Mouse (Mus musculus): ENCODE results near the gene Madcam1. TPM values are rescaled to one million over a fixed set of nuclear protein-coding genes. Genes with fewer than 3 reads are reported as not detected.

Gene Madcam1
- polyA plus RNA-seq, 1 experiment: not detected

DNA sequence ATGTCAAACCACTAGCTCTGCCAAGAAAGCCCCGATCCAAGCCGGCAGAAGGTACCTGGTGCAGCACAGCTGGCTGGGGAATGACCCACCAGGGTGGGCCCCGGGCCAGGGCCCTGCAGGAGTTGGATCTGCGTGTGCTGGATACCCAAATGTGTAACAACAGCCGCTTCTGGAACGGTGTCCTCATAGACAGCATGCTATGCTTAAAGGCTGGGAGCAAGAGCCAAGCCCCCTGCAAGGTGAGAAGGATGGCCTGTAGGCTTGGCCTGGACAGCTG, 30.0 kb downstream of the Madcam1 start:
- TF ChIP-seq GATA1 (IDR thresholded peaks at IDR 0.05; ENCODE audit: low read length): no peak

DNA sequence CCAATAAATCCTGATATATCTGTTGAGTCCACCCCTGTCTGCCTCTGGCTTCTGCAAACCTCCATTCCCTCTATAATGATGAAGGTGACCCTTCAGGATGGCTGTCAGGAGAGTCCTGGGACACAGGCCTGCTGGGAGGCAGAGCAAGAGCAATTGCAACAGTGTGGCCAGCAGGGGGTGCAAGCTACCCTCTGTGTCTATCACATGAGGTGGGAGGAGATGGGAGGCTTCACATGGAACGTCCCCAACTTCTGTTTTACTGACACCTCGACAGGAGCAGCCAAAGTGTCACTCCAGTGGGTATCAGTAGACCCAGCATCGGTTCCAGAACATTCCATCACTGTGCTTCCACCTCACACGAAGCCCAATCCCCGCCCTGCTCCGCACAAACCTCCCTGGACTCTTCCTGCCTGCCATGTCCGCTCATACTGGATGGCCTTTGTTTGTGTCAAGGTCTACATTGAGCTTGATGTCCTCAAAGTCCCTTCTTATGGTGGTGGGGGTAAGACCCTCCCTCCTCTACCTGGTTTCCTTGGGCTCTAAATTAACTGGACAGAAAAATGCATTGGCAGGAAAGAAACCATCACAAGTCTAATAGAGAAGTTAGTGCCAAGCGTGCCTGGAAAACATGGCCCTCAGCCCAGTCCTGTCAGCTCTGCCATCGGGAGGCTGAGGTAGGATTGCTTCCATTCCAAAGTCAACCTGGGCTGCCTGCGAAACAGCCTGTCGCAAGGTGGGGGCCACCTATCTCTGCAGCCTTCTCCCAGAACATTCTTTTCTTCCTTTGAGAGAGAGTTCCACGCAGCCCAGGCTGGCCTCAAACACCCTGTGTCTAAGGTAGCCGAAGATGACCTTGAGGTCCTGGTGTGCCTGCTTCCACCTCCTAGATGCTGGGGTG, 31.1 kb downstream of the Madcam1 start:
- no peak for TF ChIP-seq GATA1 (IDR thresholded peaks at IDR 0.05; ENCODE audit: low read length)

DNA sequence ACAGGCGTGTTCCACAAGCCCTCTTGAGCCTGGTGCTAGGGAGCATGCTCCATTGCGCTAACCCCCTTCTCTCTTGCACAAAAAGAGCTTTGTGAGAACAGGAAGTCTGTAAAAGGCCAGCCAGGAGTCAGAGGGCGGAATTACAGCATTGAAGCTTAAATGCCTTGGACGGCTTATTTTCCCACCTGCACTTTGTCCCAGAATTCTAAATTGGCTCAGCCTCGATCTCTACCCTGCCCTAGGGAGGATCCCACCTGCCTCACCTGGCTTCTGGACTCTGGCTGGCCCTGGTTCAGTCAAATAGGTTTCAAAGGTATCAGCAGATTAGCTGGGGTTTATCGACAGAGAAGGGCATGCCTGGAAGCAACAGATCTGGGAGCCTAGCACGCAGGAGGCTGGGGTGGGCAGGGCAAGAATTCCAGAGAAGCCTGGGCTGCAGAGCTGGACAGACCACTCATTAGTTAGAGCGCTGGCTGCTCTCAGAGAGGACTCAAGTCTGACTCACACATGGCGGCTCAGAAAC, 31.8 kb downstream of the Madcam1 start:
- no peak for TF ChIP-seq GATA1 (IDR thresholded peaks at IDR 0.05; ENCODE audit: low read length)

DNA sequence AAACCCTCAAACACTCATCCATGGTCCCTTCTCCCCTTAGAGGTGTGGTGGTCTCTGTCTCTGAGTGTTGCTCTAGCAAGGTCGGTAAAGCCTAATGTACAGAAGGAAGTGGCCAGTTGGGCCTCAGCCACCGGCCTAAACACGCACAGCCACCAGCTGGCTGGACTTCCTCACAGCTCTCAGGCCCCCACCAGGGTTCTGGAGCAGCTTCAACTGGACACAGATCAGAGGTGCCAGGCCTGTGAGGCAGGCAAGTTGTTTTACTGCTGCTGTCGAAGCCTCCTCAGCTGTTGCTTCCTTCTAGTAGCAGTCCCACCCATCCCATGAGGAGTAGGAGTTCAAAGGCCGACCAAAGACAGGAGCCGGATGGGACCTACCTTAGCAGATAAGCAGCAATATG, 33.6 kb downstream of the Madcam1 start:
- no peak for TF ChIP-seq GATA1 (IDR thresholded peaks at IDR 0.05; ENCODE audit: low read length)

DNA sequence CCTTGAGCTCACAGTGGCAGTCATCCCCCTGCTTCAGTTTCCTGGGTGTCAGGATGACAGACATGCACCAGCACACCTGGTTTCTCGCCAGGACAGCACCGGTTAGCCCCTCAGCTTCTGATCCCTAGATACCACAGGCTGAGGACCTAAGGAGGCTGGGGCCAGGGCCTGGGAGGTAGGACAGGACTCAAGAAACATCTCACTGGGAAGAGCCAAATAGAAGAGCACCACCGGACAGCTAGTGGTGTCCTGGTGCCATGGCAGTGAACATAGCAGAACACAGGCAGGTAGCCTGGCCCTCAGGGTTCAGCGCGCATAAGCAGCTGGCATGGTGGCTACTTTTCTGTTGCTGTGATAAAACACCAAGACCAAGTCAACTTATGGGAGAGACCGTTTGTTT, 34.1 kb downstream of the Madcam1 start:
- no peak for TF ChIP-seq GATA1 (IDR thresholded peaks at IDR 0.05; ENCODE audit: low read length)

DNA sequence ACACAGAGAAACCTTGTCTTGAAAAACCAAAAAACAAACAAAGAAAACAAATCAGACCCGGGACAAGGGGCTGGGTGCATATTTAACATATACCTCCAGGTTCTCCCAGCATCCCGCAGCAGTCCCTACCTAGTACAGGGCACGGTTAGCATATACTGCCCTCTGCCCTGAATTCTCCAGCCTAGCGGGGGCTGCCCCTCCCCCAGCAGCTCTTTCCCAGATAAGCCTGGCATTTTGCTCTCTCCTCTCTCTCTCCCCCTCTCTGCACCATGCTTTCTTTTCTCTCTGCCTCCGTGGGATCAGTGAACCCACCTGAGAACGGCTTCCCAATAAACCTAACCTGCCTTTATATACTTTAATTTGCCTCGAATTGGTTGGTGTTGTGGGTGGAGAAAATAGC, 36.3 kb downstream of the Madcam1 start:
- no peak for TF ChIP-seq GATA1 (IDR thresholded peaks at IDR 0.05; ENCODE audit: low read length)

DNA sequence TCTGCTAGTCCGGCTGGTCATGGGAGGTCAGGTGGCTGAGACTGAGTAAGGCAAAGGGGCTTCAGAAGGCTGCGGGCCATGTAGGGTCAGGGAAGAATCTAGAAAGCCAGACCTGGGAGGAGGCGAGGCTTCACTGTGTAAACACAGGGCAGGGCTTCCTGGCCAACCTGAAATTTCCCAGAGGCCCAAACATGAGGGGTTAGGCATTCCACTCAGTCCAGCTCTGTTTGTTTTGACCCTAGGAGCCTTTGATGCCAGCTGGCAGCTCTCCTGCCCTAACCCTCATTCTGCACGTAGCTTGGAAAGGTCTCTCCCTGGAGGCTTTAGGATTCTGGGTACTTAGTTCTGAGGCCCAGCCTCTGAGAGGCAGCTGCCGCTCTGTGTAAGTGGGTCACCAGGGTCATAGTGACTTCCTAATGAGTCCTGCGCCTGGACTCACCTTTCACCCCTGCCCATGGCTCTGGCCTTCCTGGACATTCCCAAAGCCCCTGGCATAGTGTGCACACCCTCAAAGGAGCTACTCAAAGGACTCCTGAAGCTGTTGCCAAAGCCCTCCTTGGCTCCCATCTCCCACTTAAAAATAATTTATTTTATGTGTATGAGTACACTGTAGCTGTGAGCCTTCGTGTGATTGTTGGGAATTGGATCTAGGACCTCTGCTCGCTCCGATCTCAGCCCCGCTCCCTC, 37.2 kb downstream of the Madcam1 start:
- TF ChIP-seq GATA1 (IDR thresholded peaks at IDR 0.05; ENCODE audit: low read length): no peak

DNA sequence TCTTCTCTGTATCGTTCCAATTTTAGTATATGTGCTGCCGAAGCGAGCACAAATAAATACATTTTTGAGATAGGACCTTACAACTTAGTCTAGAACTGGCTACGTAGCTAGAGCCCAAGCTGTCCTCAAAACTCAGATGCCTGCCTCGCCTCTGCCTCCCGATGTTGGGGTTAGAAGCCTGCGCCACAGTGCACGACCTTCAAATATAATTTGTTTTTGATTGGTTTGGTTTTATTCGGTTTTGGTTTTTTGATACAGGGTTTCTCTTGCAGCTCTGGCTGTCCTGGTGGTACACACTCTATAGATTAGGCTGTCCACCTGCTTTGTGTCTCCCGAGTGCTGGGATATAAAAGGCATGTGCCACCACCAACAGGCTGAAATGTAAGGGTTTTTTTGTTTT, 39.2 kb downstream of the Madcam1 start:
- no peak for TF ChIP-seq GATA1 (IDR thresholded peaks at IDR 0.05; ENCODE audit: low read length)

DNA sequence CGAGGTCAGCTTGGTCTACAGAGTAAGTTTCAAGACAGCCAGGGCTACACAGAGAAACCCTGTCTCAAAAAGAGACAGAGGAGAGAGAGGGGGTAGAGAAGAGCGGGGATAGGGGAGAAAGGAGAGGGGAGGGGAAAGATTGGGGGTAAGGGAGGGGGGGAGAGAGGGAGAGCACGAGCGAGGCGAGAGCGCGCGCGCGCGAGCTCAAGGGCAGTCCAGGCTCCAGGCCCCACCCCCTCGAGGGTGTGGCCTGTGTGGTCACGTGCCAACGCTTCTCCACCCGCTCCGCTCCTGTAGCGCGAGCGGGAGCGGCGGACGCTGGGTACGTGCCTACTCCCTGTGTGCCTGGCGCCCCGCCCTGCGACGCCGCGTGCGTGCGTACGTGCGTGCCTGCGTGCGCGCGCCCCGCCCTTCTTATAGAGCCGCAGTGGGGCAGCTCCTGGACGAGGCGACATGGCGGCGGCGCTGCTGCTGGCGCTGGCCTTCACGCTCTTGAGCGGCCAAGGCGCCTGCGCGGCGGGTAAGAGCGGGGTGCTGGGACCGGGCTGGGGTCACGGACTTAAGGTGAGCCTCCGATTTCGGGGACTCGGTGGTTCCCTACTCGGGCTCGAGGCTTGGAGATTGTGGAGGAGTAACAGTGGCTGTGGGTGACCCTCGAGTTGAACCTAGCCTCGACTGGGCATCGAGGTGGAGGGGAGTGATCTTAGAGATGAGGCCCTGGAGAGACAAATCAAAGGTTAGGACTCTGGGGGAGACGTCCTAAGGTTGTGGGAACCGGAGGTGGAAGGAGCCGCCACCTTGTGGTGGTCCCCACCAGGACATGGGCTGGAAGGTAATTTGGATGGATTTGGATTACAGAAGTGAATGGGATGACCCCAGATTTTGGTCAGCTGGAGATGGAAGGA, 40.0 kb downstream of the Madcam1 start, which contains the start of gene Bsg:
Gene Bsg, plus strand, starts transcription at position 427 of the 905 bp plus-strand sequence.
- no peak for TF ChIP-seq GATA1 (IDR thresholded peaks at IDR 0.05; ENCODE audit: low read length)

DNA sequence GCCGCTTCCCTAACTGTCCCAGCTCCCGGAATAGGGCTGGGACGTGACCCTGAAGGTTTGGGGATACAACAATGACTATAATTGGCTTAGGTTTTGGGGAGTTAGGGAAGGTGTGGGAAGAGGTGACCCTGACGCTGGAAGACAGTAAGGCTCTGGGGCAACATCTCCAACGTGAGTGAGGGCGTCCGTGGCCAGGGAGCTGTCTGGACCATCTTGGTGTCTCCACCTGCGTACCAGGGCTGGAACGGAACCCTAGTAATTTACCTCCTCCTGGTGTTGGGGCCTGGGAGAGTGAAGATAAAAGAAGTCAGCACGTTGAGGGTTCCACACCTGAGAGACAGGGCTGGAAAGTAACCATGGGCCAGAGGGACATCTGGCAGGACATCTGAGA, 40.6 kb downstream of the Madcam1 start:
- TF ChIP-seq GATA1 (IDR thresholded peaks at IDR 0.05; ENCODE audit: low read length): no peak

DNA sequence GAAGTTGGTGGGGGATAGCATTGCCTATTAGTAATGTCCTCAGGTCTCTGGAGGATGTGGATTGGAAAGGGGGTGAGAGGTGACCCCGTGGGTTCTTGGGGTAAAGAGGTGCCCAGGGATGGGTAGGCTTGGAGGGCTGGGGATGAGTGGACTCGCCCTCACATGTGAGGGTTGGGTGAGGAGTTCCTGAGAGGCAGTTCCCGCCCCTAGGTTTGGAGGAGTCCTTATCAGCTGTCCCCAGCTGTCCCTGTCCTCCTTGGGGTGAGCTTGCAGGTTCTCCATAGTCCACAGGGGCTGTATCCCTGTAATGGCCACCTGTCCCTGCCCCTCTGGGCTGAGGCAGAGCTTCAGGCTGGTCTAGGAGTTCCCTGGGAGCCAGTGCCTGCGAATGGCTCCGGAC, 41.6 kb downstream of the Madcam1 start:
- no peak for TF ChIP-seq GATA1 (IDR thresholded peaks at IDR 0.05; ENCODE audit: low read length)

DNA sequence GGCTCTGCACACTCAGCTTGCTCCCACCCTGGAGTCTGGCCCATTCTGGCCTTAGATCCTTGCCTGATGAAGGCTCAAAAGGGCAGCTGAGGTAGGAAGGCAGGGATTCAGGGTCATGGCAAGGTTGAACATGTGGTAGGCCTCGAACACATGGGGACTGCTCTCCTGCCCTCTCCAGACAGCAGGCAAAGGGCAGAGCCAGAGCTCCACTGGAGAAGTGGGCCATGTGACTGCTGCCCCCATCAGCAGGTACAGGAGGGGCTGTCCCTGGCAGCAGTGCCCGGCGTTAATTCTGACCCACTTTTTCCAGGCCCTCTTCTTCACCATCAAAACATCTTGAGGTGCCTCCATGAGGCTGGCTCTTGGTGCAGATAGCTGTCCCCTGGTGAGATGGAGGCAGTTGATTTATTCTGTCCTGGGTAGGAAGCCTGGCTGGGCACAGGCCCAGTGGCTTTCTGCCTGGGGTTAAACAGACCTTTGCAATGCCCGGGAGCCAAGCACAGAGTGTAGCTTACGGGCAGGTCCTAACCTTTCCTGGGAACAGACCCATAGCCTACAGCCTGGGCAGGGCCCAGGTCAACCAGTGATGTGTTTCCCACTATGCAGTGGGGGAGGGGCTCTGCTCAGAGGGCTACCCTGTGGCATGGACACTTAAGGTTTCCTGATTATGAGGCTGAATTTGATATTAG, 42.2 kb downstream of the Madcam1 start:
- no peak for TF ChIP-seq GATA1 (IDR thresholded peaks at IDR 0.05; ENCODE audit: low read length)

DNA sequence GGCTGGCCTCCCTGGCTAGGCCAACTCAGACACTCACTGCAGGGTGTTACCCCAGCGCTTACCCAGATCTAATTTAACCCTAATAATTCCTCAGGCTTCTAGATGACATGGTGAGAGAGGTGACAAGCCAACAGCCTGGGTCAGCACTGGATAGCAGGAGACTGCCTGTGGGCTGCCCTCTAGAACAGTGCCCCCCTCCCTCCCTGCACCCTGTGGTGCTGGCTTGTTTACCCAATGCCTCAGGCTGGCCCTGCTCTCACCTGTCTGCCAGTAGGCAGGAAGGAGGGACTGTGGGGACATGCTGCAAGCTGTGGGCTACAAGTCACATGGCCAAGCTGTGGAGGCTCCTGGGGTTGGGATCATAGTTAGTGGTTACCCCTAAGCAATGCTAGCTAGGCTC, 42.8 kb downstream of the Madcam1 start:
- TF ChIP-seq GATA1 (IDR thresholded peaks at IDR 0.05; ENCODE audit: low read length): no peak

DNA sequence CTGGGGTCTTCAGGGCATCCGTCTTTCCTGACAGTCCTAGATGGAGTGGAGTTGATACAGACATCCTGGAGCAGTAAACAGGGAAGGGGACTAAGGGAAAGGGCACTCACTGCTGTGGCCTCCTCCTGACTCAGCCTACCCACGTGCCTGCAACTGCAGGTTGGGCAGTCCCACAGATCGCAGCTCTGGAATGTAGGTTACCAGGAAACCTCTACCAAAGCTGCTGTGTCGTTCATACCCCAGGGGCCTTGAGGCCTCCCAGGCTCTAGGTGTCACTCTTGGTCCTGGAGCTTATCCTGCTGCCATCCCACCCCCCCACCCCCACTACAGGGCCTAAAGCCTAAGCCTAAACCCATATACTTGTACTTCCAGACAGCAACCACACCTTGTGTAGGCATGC, 43.4 kb downstream of the Madcam1 start:
- no peak for TF ChIP-seq GATA1 (IDR thresholded peaks at IDR 0.05; ENCODE audit: low read length)

DNA sequence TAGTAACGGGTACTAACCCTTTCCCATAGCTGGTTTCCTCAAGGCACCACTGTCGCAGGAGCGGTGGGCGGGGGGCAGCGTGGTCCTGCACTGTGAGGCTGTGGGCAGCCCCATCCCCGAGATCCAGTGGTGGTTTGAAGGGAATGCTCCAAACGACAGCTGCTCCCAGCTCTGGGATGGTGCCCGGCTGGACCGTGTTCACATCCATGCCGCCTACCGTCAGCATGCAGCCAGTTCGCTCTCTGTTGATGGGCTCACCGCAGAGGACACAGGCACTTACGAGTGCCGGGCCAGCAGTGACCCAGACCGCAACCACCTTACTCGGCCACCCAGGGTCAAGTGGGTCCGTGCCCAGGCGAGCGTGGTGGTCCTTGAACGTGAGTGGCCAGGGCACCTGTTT, 44.3 kb downstream of the Madcam1 start:
- no peak for TF ChIP-seq GATA1 (IDR thresholded peaks at IDR 0.05; ENCODE audit: low read length)

All from G1E-ER4 (cell line).